Mouse (Mus musculus) kidney, adult 11 months (tissue): ENCODE results near the gene Map2k6.
A peak's percentile ranks its signal among the peaks of the same experiment; 100 is the strongest.

Experiments
- DNase-seq: peaks from one replicate; pipeline ENCODE4 v3.0.0; 2022

The Map2k6 gene

GRCm38 (mm10) chr11:110405607-110406006 lies 6.7 kb downstream of the Map2k6 start:
- no peak for DNase-seq

- no peak for DNase-seq
Measured at GRCm38 (mm10) chr11:110409131-110409530, 10.2 kb downstream of the Map2k6 start.

GRCm38 (mm10) chr11:110409776-110410175 lies 10.9 kb downstream of the Map2k6 start:
- no peak for DNase-seq

GRCm38 (mm10) chr11:110411596-110411995 lies 12.7 kb downstream of the Map2k6 start:
- no peak for DNase-seq

GRCm38 (mm10) chr11:110414263-110414662 lies 15.3 kb downstream of the Map2k6 start:
- no peak for DNase-seq

GRCm38 (mm10) chr11:110416691-110417090 lies 17.8 kb downstream of the Map2k6 start:
- no peak for DNase-seq

GRCm38 (mm10) chr11:110420463-110420862 lies 21.5 kb downstream of the Map2k6 start:
- no peak for DNase-seq

GRCm38 (mm10) chr11:110426572-110427145 lies 27.7 kb downstream of the Map2k6 start:
- DNase-seq: no peak

- peak; percentile 34 for DNase-seq
Measured at GRCm38 (mm10) chr11:110427159-110427561, 28.2 kb downstream of the Map2k6 start.

- DNase-seq: no peak
Measured at GRCm38 (mm10) chr11:110428999-110429398, 30.1 kb downstream of the Map2k6 start.

GRCm38 (mm10) chr11:110429837-110430418 lies 31.0 kb downstream of the Map2k6 start:
- DNase-seq: no peak

GRCm38 (mm10) chr11:110435839-110436556 lies 37.1 kb downstream of the Map2k6 start:
- peak; percentile 11 for DNase-seq

- no peak for DNase-seq
Measured at GRCm38 (mm10) chr11:110436998-110437397, 38.1 kb downstream of the Map2k6 start.

- no peak for DNase-seq
Measured at GRCm38 (mm10) chr11:110438135-110438534, 39.2 kb downstream of the Map2k6 start.

GRCm38 (mm10) chr11:110438700-110439296 lies 39.9 kb downstream of the Map2k6 start:
- no peak for DNase-seq

- DNase-seq: no peak
Measured at GRCm38 (mm10) chr11:110439354-110439753, 40.4 kb downstream of the Map2k6 start.

GRCm38 (mm10) chr11:110444576-110444975 lies 45.7 kb downstream of the Map2k6 start:
- DNase-seq: peak; percentile 72

GRCm38 (mm10) chr11:110448131-110448725 lies 49.3 kb downstream of the Map2k6 start:
- peak; percentile 37 for DNase-seq

GRCm38 (mm10) chr11:110448726-110449161 lies 49.8 kb downstream of the Map2k6 start:
- peak; percentile 49 for DNase-seq

GRCm38 (mm10) chr11:110449183-110449582 lies 50.3 kb downstream of the Map2k6 start:
- no peak for DNase-seq

- no peak for DNase-seq
Measured at GRCm38 (mm10) chr11:110450091-110450757, 51.3 kb downstream of the Map2k6 start.

- DNase-seq: no peak
Measured at GRCm38 (mm10) chr11:110450758-110451121, 51.8 kb downstream of the Map2k6 start.

GRCm38 (mm10) chr11:110451590-110451989 lies 52.7 kb downstream of the Map2k6 start:
- DNase-seq: no peak
